Mouse (Mus musculus) left cerebral cortex, adult 11 months (tissue): ENCODE results near the gene Ecel1.

Experiments used
- DNase-seq: peaks from one replicate; pipeline ENCODE4 v3.0.0; 2022; ENCODE audit warnings: low spot score

Ecel1 gene

GRCm38 (mm10) chr1:87170458-87170857 is 14.1 kb upstream of the Ecel1 start:
- no peak for DNase-seq

GRCm38 (mm10) chr1:87164796-87165184 is 8.5 kb upstream of the Ecel1 start:
- DNase-seq, result no peak

GRCm38 (mm10) chr1:87164164-87164795 is 8.0 kb upstream of the Ecel1 start:
- DNase-seq, result no peak

- no peak for DNase-seq
Measured at GRCm38 (mm10) chr1:87159396-87159795, 3.1 kb upstream of the Ecel1 start.

GRCm38 (mm10) chr1:87155531-87156198 is 656 bp downstream of the Ecel1 start:
- DNase-seq, result no peak

- no peak for DNase-seq
Measured at GRCm38 (mm10) chr1:87154501-87155120, 1.7 kb downstream of the Ecel1 start.

- DNase-seq, result no peak
Measured at GRCm38 (mm10) chr1:87153776-87154500, 2.4 kb downstream of the Ecel1 start.

- no peak for DNase-seq
Measured at GRCm38 (mm10) chr1:87151286-87151685, 5.0 kb downstream of the Ecel1 start.

- no peak for DNase-seq
Measured at GRCm38 (mm10) chr1:87149422-87149821, 6.9 kb downstream of the Ecel1 start.

- no peak for DNase-seq
Measured at GRCm38 (mm10) chr1:87143141-87143540, 13.2 kb downstream of the Ecel1 start.

- no peak for DNase-seq
Measured at GRCm38 (mm10) chr1:87142456-87142855, 13.9 kb downstream of the Ecel1 start.

- no peak for DNase-seq
Measured at GRCm38 (mm10) chr1:87141550-87141949, 14.8 kb downstream of the Ecel1 start.

- no peak for DNase-seq
Measured at GRCm38 (mm10) chr1:87131803-87132202, 24.5 kb downstream of the Ecel1 start.

- peak; percentile 8 for DNase-seq
Measured at GRCm38 (mm10) chr1:87127206-87128030, 28.9 kb downstream of the Ecel1 start.

- DNase-seq, result no peak
Measured at GRCm38 (mm10) chr1:87124673-87125072, 31.6 kb downstream of the Ecel1 start, which contains the start of gene Akp3. Gene Akp3, plus strand, starts transcription at chr1:87124973.

- DNase-seq, result no peak
Measured at GRCm38 (mm10) chr1:87114784-87115183, 41.5 kb downstream of the Ecel1 start.

- no peak for DNase-seq
Measured at GRCm38 (mm10) chr1:87111719-87112354, 44.5 kb downstream of the Ecel1 start.

- DNase-seq, result no peak
Measured at GRCm38 (mm10) chr1:87108564-87108963, 47.8 kb downstream of the Ecel1 start.

GRCm38 (mm10) chr1:87106536-87106935 is 49.8 kb downstream of the Ecel1 start:
- no peak for DNase-seq

- DNase-seq, result no peak
Measured at GRCm38 (mm10) chr1:87103936-87104335, 52.4 kb downstream of the Ecel1 start.

- DNase-seq, result no peak
Measured at GRCm38 (mm10) chr1:87102114-87102513, 54.2 kb downstream of the Ecel1 start.
